Mouse (Mus musculus): ENCODE results near the gene Ptges. TPM values are rescaled to one million over a fixed set of nuclear protein-coding genes. Genes with fewer than 3 reads are reported as not detected.

Gene Ptges
- total and polyA plus RNA-seq, 3 experiments = not detected

Other genes starting within 250 kb of the Ptges start
- gene 1700001O22Rik, start 126.2 kb downstream of the Ptges start, total RNA-seq (2012; rRNA removed) = 0.50 TPM in 1 of 2 replicates, not detected in the other
- 1 to 10 TPM in 1 of 2 experiments, not detected in 1; 1.8 TPM for gene 1700001O22Rik, start 126.2 kb downstream of the Ptges start, polyA plus RNA-seq (2012; ENCODE audit: insufficient read depth in 1 of 2, insufficient read length in 2 of 2, low read depth in 1 of 2, low replicate concordance in 2 of 2, missing spikeins in 1 of 2)
- gene Ntmt1, start 122.0 kb downstream of the Ptges start, total RNA-seq (2012; rRNA removed) = 66.3 and 83.2 TPM in 2 replicates
- gene Ntmt1, start 122.0 kb downstream of the Ptges start, polyA plus RNA-seq (2012; ENCODE audit: insufficient read depth in 1 of 2, insufficient read length in 2 of 2, low read depth in 1 of 2, low replicate concordance in 2 of 2, missing spikeins in 1 of 2) = 10 to 100 TPM in 1 of 2 experiments, not detected in 1; 58.9 TPM
- gene Asb6, start 99.5 kb downstream of the Ptges start, total RNA-seq (2012; rRNA removed) = 38.5 and 50.1 TPM in 2 replicates
- 10 to 100 TPM in 1 of 2 experiments, not detected in 1; 54.6 TPM for gene Asb6, start 99.5 kb downstream of the Ptges start, polyA plus RNA-seq (2012; ENCODE audit: insufficient read depth in 1 of 2, insufficient read length in 2 of 2, low read depth in 1 of 2, low replicate concordance in 2 of 2, missing spikeins in 1 of 2)
- gene Prrx2, start 94.9 kb downstream of the Ptges start, total RNA-seq (2012; rRNA removed) = not detected in 2 replicates
- not detected for gene Prrx2, start 94.9 kb downstream of the Ptges start, polyA plus RNA-seq (2012; ENCODE audit: insufficient read depth in 1 of 2, insufficient read length in 2 of 2, low read depth in 1 of 2, low replicate concordance in 2 of 2, missing spikeins in 1 of 2)
- gene Tor1b, start 23.1 kb upstream of the Ptges start, total RNA-seq (2012; rRNA removed) = 26.1 and 36.9 TPM in 2 replicates
- gene Tor1b, start 23.1 kb upstream of the Ptges start, polyA plus RNA-seq (2012; ENCODE audit: insufficient read depth in 1 of 2, insufficient read length in 2 of 2, low read depth in 1 of 2, low replicate concordance in 2 of 2, missing spikeins in 1 of 2) = 10 to 100 TPM; 33.0 to 55.6 TPM
- gene Tor1a, start 38.1 kb upstream of the Ptges start, total RNA-seq (2012; rRNA removed) = 45.8 and 55.6 TPM in 2 replicates
- gene Tor1a, start 38.1 kb upstream of the Ptges start, polyA plus RNA-seq (2012; ENCODE audit: insufficient read depth in 1 of 2, insufficient read length in 2 of 2, low read depth in 1 of 2, low replicate concordance in 2 of 2, missing spikeins in 1 of 2) = 10 to 100 TPM in 1 of 2 experiments, not detected in 1; 60.1 TPM
- gene BC005624, start 52.3 kb upstream of the Ptges start, total RNA-seq (2012; rRNA removed) = 36.8 and 39.6 TPM in 2 replicates
- gene BC005624, start 52.3 kb upstream of the Ptges start, polyA plus RNA-seq (2012; ENCODE audit: insufficient read depth in 1 of 2, insufficient read length in 2 of 2, low read depth in 1 of 2, low replicate concordance in 2 of 2, missing spikeins in 1 of 2) = 10 to 100 TPM in 1 of 2 experiments, not detected in 1; 63.0 TPM
- gene Usp20, start 52.4 kb upstream of the Ptges start, total RNA-seq (2012; rRNA removed) = 7.0 and 9.4 TPM in 2 replicates
- gene Usp20, start 52.4 kb upstream of the Ptges start, polyA plus RNA-seq (2012; ENCODE audit: insufficient read depth in 1 of 2, insufficient read length in 2 of 2, low read depth in 1 of 2, low replicate concordance in 2 of 2, missing spikeins in 1 of 2) = 10 to 100 TPM in 1 of 2 experiments, not detected in 1; 10.8 TPM
- 3.4 and 4.7 TPM in 2 replicates for gene Fnbp1, start 212.1 kb upstream of the Ptges start, total RNA-seq (2012; rRNA removed)
- 10 to 100 TPM in 1 of 2 experiments, not detected in 1; 17.5 TPM for gene Fnbp1, start 212.1 kb upstream of the Ptges start, polyA plus RNA-seq (2012; ENCODE audit: insufficient read depth in 1 of 2, insufficient read length in 2 of 2, low read depth in 1 of 2, low replicate concordance in 2 of 2, missing spikeins in 1 of 2)
- gene Gpr107, start 222.5 kb upstream of the Ptges start, total RNA-seq (2012; rRNA removed) = 18.3 and 20.0 TPM in 2 replicates
- gene Gpr107, start 222.5 kb upstream of the Ptges start, polyA plus RNA-seq (2012; ENCODE audit: insufficient read depth in 1 of 2, insufficient read length in 2 of 2, low read depth in 1 of 2, low replicate concordance in 2 of 2, missing spikeins in 1 of 2) = 10 to 100 TPM in 1 of 2 experiments, not detected in 1; 16.4 TPM